ENCODE assay signal across 15 mouse cellular contexts in genomic region chr7:117613796-117614195, GRCm38 (mm10).
DNase-seq lines count a peak whose midpoint lies in the region; ATAC-seq and TF ChIP-seq lines count a peak whose summit lies in the region.
"Had no signal": no experiment of that assay in that cellular context is flagged by ENCODE, and none has a peak within 500 bp of the region (broad histone marks: within the 10 kb centered on the region; RNA-seq: fewer than 3 reads in every experiment).

No protein-coding gene starts in this region.

- 25% methylated on average over 3 of the region's 3 CpGs for WGBS in kidney, embryonic 15.5 days
- 26% methylated on average over 3 of the region's 3 CpGs for WGBS in stomach, postnatal 0 days

- TF ChIP-seq CTCF in stomach, postnatal 0 days (IDR thresholded peaks at IDR 0.05; ENCODE audit: low read depth), result no peak

- no peaks in the 10 kb centered on the region for H3K27me3 ChIP-seq in kidney, embryonic 15.5 days
- H3K27me3 ChIP-seq in stomach, postnatal 0 days (ENCODE audit: control insufficient read depth, insufficient read depth, low read length), result no peaks in the 10 kb centered on the region
- H3K27me3 ChIP-seq: forebrain, embryonic 13.5 days; intestine, embryonic 15.5 days; liver, embryonic 15.5 days had no signal

- H3K27ac ChIP-seq in kidney, embryonic 15.5 days, result no peak overlapping the region
- no peak overlapping the region for H3K27ac ChIP-seq in stomach, postnatal 0 days (replicated peaks)
- H3K27ac ChIP-seq: forebrain, embryonic 13.5 days; intestine, embryonic 15.5 days; liver, embryonic 15.5 days had no signal

- H3K36me3 ChIP-seq in kidney, embryonic 15.5 days, result no peaks in the 10 kb centered on the region
- no peaks in the 10 kb centered on the region for H3K36me3 ChIP-seq in stomach, postnatal 0 days (ENCODE audit: control insufficient read depth, insufficient read depth, low read length)
- H3K36me3 ChIP-seq: intestine, embryonic 15.5 days; liver, embryonic 15.5 days had no signal

- H3K4me1 ChIP-seq in kidney, embryonic 15.5 days, result no peaks in the 10 kb centered on the region
- no peaks in the 10 kb centered on the region for H3K4me1 ChIP-seq in stomach, postnatal 0 days (replicated peaks; ENCODE audit: control insufficient read depth, insufficient read depth)

- peak; percentile 79 for DNase-seq in CD4-positive, CD25-positive, alpha-beta regulatory T cell, adult 2 months (ENCODE audit: low read depth, low spot score)
- DNase-seq in ES-CJ7 (ENCODE audit: low read depth, low spot score), result peak; percentile 7
- peak; percentile 48 to 68 for DNase-seq in thymus, adult 18-20 months
- no peak for DNase-seq in layer of hippocampus, adult 8-10 months (ENCODE audit: low spot score in 2 of 2)
- no peak for DNase-seq in stomach, postnatal 0 days (ENCODE audit: low spot score)
- DNase-seq in ovary, postnatal 36 days (ENCODE audit: low spot score), result no peak
- DNase-seq: cerebellum, adult 11 months; heart, postnatal 14 days; kidney, postnatal 25 days had no signal

- H3K4me2 ChIP-seq in kidney, embryonic 15.5 days, result no peak overlapping the region
- no peak overlapping the region for H3K4me2 ChIP-seq in stomach, postnatal 0 days (replicated peaks; ENCODE audit: low read depth)
- H3K4me2 ChIP-seq: forebrain, embryonic 13.5 days; intestine, embryonic 15.5 days; liver, embryonic 15.5 days had no signal

- peak; percentile 59 for ATAC-seq in megakaryocyte, adult 5-6 weeks (ENCODE audit: poor library complexity, severe bottlenecking)
- ATAC-seq in kidney, embryonic 15.5 days (replicated peaks; ENCODE audit: low FRiP score), result no peak
- no peak for ATAC-seq in stomach, postnatal 0 days (ENCODE audit: low FRiP score, low TSS enrichment)
- ATAC-seq: forebrain, embryonic 13.5 days had no signal

- H3K9ac ChIP-seq in kidney, embryonic 15.5 days, result no peak overlapping the region
- no peak overlapping the region for H3K9ac ChIP-seq in stomach, postnatal 0 days (ENCODE audit: low read length)
- H3K9ac ChIP-seq: forebrain, embryonic 13.5 days; intestine, embryonic 15.5 days; liver, embryonic 15.5 days had no signal

- H3K4me3 ChIP-seq in kidney, embryonic 15.5 days (replicated peaks), result no peak overlapping the region
- H3K4me3 ChIP-seq in stomach, postnatal 0 days (ENCODE audit: low read depth, low read length), result no peak overlapping the region
- H3K4me3 ChIP-seq: forebrain, embryonic 13.5 days; intestine, embryonic 15.5 days; liver, embryonic 15.5 days; myocyte had no signal

- no peaks in the 10 kb centered on the region for H3K9me3 ChIP-seq in kidney, embryonic 15.5 days (replicated peaks)
- no peaks in the 10 kb centered on the region for H3K9me3 ChIP-seq in stomach, postnatal 0 days (ENCODE audit: control insufficient read depth, low read length)
- H3K9me3 ChIP-seq: forebrain, embryonic 13.5 days; intestine, embryonic 15.5 days; liver, embryonic 15.5 days had no signal

- no peak for TF ChIP-seq EP300 in stomach, postnatal 0 days (optimal IDR thresholded peaks at IDR 0.05)

Comparison
In these comparisons a context has a peak if more than half of its experiments do, and no peak if none do; other contexts are left out.
1. DNase-seq: peak in CD4-positive, CD25-positive, alpha-beta regulatory T cell, adult 2 months (single experiment), ES-CJ7 (single experiment) and thymus, adult 18-20 months (2 of 2); none in layer of hippocampus, adult 8-10 months (0 of 2), stomach, postnatal 0 days (single experiment) and ovary, postnatal 36 days (single experiment).